Mouse (Mus musculus): Measurements from ENCODE around the gene Ciapin1. TPM values are rescaled to one million over a fixed set of nuclear protein-coding genes. Genes with fewer than 3 reads are reported as not detected.

The Ciapin1 gene
- total RNA-seq, 4 experiments from 2014 or later = 62.0 to 88.0 (median 71.0) TPM

- no peak for DNase-seq (ENCODE audit: low spot score in 2 of 2)
Observed at GRCm38 (mm10) chr8:94810153-94810552, 28.0 kb downstream of the Ciapin1 start, which contains the start of gene Ccl17. Gene Ccl17 (plus strand): TSS chr8:94810453.

- DNase-seq (ENCODE audit: low spot score in 2 of 2) = no peak
Observed at GRCm38 (mm10) chr8:94808372-94808771, 29.8 kb downstream of the Ciapin1 start.

- DNase-seq (ENCODE audit: low spot score in 2 of 2) = no peak
Observed at GRCm38 (mm10) chr8:94807506-94807905, 30.7 kb downstream of the Ciapin1 start.

- no peak for DNase-seq (ENCODE audit: low spot score in 2 of 2)
Observed at GRCm38 (mm10) chr8:94805811-94806210, 32.3 kb downstream of the Ciapin1 start.

- DNase-seq (ENCODE audit: low spot score in 2 of 2) = no peak
Observed at GRCm38 (mm10) chr8:94804546-94805340, 33.4 kb downstream of the Ciapin1 start.

- no peak for DNase-seq (ENCODE audit: low spot score in 2 of 2)
Observed at GRCm38 (mm10) chr8:94803551-94803950, 34.6 kb downstream of the Ciapin1 start.

- DNase-seq (ENCODE audit: low spot score in 2 of 2) = no peak
Observed at GRCm38 (mm10) chr8:94802375-94802774, 35.8 kb downstream of the Ciapin1 start.

- no peak for DNase-seq (ENCODE audit: low spot score in 2 of 2)
Observed at GRCm38 (mm10) chr8:94801293-94802095, 36.7 kb downstream of the Ciapin1 start.

GRCm38 (mm10) chr8:94800278-94800968 is 37.7 kb downstream of the Ciapin1 start:
- no peak for DNase-seq (ENCODE audit: low spot score in 2 of 2)

- DNase-seq (ENCODE audit: low spot score in 2 of 2) = no peak
Observed at GRCm38 (mm10) chr8:94794782-94795181, 43.4 kb downstream of the Ciapin1 start.

GRCm38 (mm10) chr8:94794368-94794767 is 43.8 kb downstream of the Ciapin1 start:
- no peak for DNase-seq (ENCODE audit: low spot score in 2 of 2)

GRCm38 (mm10) chr8:94789256-94789955 is 48.8 kb downstream of the Ciapin1 start:
- DNase-seq (ENCODE audit: low spot score in 2 of 2) = no peak

- no peak for DNase-seq (ENCODE audit: low spot score in 2 of 2)
Observed at GRCm38 (mm10) chr8:94787524-94788501, 50.3 kb downstream of the Ciapin1 start.

GRCm38 (mm10) chr8:94785995-94786595 is 52.1 kb downstream of the Ciapin1 start:
- no peak for DNase-seq (ENCODE audit: low spot score in 2 of 2)

GRCm38 (mm10) chr8:94785247-94785985 is 52.7 kb downstream of the Ciapin1 start:
- no peak for DNase-seq (ENCODE audit: low spot score in 2 of 2)

- DNase-seq (ENCODE audit: low spot score in 2 of 2) = no peak
Observed at GRCm38 (mm10) chr8:94783890-94784289, 54.3 kb downstream of the Ciapin1 start.

- DNase-seq (ENCODE audit: low spot score in 2 of 2) = no peak
Observed at GRCm38 (mm10) chr8:94781838-94782235, 56.3 kb downstream of the Ciapin1 start.

- DNase-seq (ENCODE audit: low spot score in 2 of 2) = no peak
Observed at GRCm38 (mm10) chr8:94781155-94781837, 56.9 kb downstream of the Ciapin1 start.
